Mouse (Mus musculus) bone marrow macrophage, adult 2 months (primary cell): ENCODE data around the gene Shb.

Experiments used
- CTCF ChIP-seq: IDR thresholded peaks from 2 replicates; pipeline ENCODE4 v1.5.1; 2012; ENCODE audit warnings: low read depth, mild to moderate bottlenecking, low read length, moderate library complexity
- POLR2A ChIP-seq: IDR thresholded peaks from 2 replicates; pipeline ENCODE4 v1.6.1; 2012; ENCODE audit warnings: mild to moderate bottlenecking, low read depth, low read length, borderline replicate concordance

DNA sequence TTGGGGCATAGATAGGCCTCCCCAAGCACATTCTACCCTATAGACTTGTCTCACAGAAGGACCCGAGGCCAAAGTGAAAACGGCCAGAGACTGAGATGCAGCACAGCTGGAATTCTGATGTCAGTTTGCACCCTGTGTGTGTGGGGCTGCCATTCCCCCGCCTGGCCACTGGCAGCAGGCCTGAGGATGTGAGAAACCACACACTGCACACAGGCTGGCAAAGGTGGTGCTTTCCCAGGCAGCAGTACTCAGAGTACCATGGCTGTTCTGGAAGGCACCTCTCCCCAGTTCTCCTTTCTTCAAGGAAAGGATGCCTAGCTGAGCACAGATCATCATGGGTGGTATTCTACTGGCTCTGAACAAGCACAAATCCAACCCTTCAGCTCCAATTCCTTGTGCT, 90.0 kb downstream of the Shb start:
- TF ChIP-seq CTCF, result no peak
- no peak for TF ChIP-seq POLR2A
